Mouse (Mus musculus) megakaryocyte, embryonic 14.5 days (primary cell): ENCODE measurements around the gene Abcb11.

ENCODE experiments used
- FLI1 ChIP-seq: IDR thresholded peaks from 2 replicates; pipeline ENCODE4 v1.6.1; 2012; ENCODE audit warnings: low read length, inconsistent platforms, mixed read lengths
- GATA1 ChIP-seq: IDR thresholded peaks from 3 replicates; pipeline ENCODE4 v1.6.1; 2012; ENCODE audit warnings: mixed read lengths, low read length, inconsistent platforms, borderline replicate concordance

GRCm38 (mm10) chr2:69341506-69341905, 910 bp downstream of the Abcb11 start:
- TF ChIP-seq GATA1 (no peak), FLI1 (no peak)
